Mouse (Mus musculus): ENCODE results near the gene Fancc.

DNA sequence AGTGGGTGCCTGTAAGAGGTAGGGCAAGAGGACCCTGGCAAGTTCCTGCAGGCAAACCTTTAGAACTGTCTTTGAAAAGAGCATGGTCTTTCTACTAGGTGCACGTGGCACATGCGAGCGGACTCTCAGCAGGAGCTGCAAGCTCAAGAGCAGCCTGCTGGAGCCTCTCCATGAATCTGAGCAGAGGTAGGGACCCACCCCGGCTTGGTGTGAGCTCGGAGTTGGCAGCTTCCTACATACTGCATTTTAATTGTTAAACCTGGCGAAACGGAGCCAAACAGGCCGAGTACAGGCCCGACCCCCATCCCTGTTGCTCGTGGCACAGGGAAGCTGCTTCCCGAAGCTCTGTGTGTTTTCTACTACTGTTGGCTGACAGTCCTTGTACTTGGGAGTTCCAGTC lies 200.8 kb downstream of the Fancc start:
- no peak for TF ChIP-seq CTCF (IDR thresholded peaks at IDR 0.05; ENCODE audit: low read depth)
- TF ChIP-seq EP300 (IDR thresholded peaks at IDR 0.05; ENCODE audit: low read depth): no peak
